Mouse (Mus musculus): ENCODE data around the gene Ulk3.

Ulk3 gene

DNA sequence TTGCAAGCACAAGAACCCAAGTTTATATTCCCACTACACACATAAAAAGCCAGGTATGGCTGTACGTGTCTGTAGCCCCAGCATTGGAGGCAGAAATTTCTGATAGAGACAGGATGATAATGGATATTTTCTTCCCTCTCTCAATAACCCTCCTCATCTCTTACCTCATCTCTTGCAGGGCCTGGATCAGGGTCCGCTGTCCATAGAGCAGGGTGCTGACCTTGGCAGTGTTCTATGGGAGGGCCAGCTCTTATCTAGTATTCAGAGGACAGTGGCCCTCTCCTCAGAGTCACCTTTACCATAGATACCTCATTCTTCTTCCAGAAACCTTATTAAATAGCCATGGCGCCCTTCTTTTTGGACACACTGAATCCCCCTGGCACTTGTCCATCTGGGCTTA is 20.6 kb downstream of the Ulk3 start:
- in situ Hi-C loops (cut with MboI; ENCODE audit: unreplicated experiment in 2 of 2), result no loop called here

DNA sequence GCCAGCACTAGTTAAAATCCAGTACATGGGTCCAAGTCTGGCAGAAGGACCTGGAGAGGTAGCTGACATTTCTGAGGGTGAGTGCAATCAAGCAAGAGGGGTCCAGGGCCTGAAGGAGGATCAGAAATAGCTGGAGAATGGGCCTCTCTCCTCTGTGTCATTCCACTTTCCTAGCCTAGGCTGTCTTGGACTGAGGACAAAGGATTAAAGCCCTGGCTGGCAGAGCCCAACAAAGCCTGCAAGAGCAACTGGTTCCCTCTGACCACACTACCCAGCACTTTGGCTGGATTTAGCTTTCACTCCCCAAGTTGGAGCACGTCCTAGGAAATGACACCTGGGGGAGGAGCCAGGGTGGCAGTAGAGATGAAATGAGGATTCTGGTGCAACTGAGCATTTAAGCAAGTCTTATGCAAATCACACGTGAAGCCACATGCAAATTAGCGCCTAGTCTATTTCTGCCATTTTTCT is 21.1 kb downstream of the Ulk3 start:
- in situ Hi-C loops (cut with MboI; ENCODE audit: unreplicated experiment in 2 of 2), result no loop called here

DNA sequence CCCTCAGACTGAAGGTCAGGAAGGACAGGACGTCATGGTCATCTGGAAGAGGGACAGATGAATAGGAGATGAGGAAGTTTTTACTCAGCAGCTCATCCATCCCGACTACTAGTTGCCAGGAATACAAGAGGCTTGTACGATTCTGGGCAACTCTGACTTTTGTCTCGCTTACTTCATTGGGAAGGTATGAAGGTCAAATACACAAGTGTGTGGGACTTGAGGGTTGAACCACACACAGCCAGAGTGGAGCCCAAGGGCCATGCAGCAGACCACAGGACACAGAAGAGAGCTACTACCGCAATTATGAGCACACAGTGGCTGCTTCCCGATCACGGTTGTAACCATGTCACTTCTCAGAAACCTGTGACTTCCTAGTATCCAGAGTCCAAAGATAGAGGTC is 23.3 kb downstream of the Ulk3 start:
- in situ Hi-C loops (cut with MboI; ENCODE audit: unreplicated experiment in 2 of 2), result no loop called here

DNA sequence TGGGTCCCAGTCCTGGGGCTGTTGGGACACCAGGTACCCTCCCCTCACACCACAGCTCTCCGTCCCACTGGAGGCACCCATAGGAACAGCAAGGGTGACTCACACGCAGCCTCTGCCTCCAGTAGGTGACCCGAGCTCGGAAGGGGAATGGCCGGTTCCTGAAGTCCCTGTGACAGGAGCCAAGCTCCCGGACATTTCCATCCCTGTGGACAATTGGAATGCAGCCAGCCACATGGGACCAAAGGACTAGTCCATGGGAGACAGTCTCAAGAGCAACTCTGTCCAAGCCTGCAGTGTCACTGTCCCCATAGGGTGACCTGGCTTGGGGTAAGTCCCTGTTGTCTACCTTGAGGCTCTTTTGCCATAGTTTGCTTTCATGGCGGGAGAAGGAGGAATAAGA is 24.7 kb downstream of the Ulk3 start:
- in situ Hi-C loops (cut with MboI; ENCODE audit: unreplicated experiment in 2 of 2), result no loop called here

DNA sequence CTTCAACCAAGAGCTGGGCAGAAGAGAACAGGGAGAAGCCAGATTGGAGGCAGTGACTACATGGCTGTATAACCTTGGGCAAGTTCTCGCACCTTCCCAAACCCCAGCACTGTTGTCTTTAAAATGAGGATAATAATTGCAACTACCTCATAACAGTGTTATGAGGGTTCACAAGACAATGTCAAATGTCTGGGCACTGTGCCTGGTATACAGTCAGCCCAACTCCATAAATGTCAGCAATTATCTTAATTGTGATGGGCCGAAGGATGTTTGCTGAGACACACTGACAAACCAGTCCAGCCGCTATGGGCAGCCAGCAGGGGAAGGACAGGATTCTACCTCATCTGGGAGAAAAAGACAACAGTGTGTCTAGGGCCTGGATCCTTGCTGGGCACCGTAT is 25.5 kb downstream of the Ulk3 start:
- in situ Hi-C loops (cut with MboI; ENCODE audit: unreplicated experiment in 2 of 2), result loop anchor here (5.0 kb wide), 1 partner anchor 38 kb away; the partner anchor contains the start of gene Csk (in 2 of the 2)

DNA sequence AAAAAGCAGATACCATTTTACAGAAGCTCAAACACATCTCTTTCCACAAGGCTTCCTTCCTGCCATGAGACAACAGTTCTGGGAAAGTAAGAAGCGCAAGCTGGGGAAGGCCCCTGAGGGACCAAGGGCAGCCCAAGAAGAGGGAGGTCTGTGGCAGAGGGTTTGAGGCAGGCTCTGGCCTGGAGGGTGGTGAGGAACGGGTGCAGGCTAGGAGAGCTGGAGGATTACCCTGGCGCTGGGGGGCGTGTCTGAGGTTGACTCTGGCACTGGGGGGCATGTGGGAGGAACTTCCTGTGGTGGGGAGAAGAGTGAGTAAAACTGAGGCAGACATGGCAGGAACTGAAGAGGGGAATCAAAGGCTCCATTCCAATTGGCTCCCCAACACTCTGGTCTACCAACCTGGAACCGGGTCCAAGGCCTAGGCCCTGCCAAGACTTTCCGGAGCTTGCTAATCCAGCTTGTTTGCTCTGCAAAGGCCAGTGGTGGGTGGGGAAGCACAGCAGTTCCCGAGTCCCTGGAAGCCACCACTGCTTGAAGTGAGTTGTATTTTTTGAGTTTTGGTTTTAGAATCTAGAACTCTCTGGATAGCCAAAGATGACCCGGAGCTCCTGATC is 28.4 kb downstream of the Ulk3 start:
- in situ Hi-C loops (cut with MboI; ENCODE audit: unreplicated experiment in 2 of 2), result loop anchor here (5.0 kb wide), 1 partner anchor 35 kb away; the partner anchor contains the start of gene Csk (in 2 of the 2)

DNA sequence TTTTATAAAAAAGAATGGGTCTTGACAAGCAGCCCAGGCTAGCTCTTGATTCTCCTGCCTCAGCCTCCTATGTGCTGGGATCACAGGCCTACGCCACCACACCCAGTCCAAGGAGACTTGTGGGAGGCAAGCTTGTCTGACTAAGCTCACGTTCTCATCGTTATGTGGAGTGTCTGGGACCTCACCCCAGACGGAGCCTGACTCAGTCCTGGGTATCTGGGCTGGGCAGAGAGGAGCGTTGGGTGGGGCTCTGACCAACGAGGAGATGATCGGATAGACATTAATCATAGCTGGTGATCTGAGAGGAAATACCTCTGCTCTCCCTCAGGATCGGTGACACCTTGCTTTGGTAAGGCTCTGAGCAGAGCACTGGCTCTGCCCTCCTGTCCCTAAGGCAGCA is 29.6 kb downstream of the Ulk3 start:
- in situ Hi-C loops (cut with MboI; ENCODE audit: unreplicated experiment in 2 of 2), result loop anchor here (5.0 kb wide), 1 partner anchor 33 kb away; the partner anchor contains the start of gene Csk (in 2 of the 2)

DNA sequence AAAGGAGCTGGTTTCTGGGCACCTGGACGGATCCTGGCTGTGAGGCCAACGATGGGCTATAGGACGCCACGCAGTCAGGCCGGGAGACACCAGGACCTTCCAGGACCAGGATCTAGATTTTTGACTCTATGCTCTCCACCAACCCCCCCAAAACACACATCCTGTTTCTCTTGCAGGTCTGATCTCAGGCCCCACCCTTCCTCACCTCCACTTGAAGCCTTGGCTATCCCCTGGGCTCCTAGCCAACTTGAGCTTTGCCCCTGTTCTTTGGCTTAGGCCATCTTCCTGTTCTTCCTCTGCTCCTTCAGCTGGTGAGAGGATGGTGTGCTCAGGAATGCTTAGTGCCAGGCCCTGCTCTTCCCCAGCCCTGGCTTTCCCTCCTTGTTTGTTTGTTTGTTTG is 31.4 kb downstream of the Ulk3 start, which contains the start of gene Lman1l:
TSS of gene Lman1l (minus strand) at position 101 of the 400 bp plus-strand sequence.
- in situ Hi-C loops (cut with MboI; ENCODE audit: unreplicated experiment in 2 of 2), result loop anchor here in 1 of 2 experiments (5.0 kb wide), 1 partner anchor 78 kb away; no protein-coding TSS in a partner anchor

DNA sequence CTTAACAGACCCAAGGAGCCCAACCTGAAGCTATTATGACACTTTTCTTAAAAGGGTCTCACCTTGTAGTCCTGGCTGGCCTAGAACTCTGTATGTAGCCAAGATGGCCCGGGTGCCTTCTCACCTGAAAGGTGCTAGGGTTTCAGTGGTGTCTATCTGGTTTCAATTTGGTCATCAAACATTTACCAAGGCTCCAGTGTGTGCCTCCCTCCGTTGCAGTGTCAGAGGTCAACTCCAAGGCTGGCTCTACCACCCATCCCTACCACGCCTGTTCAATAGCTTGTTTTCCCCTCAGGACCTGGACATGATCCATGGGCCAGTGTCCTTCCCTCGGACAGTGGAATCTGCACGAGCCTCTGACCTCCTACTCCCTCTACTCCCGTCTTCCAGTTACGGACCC is 35.0 kb downstream of the Ulk3 start:
- in situ Hi-C loops (cut with MboI; ENCODE audit: unreplicated experiment in 2 of 2), result loop anchor here in 1 of 2 experiments (5.0 kb wide), 1 partner anchor 82 kb away; no protein-coding TSS in a partner anchor

DNA sequence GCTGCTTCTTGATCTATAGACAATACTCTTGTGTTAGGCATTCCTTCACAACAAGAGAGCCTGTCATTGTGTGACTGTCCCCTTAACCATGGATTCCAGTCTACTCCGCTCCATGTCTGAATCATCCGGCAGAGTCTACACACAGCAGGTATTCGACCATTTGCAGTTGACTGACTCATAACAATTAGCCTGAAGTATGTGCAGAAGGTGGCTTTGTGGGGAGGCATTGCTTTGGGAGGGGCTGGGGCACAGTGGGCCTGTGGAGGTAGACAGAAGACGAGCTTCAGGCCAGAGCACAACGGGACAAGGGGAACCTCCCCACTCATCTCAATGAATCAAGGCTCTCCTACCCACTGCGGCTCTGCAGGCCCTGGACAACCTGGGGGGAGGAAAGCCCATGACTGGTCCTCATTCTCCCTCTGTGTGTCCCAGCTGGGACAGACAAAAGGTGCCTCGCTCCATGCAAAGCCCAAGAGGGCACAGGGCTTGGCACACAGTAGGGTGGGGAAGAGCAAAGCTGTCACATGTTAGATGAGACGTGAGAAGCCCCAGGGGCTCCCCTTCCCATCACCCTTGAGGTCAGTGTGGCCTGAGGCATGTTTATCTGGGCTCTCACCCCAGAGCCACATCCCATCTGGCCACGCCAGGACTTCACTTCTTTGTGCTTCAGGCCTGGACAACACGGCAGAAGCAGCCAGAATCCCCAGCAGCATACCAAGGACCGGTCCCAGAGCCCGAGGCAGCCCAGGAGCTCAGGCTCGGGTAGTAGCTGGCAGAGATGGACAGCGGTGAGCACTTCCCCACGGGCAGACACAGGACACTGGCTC is 36.6 kb downstream of the Ulk3 start:
- in situ Hi-C loops (cut with MboI; ENCODE audit: unreplicated experiment in 2 of 2), result no loop called here

DNA sequence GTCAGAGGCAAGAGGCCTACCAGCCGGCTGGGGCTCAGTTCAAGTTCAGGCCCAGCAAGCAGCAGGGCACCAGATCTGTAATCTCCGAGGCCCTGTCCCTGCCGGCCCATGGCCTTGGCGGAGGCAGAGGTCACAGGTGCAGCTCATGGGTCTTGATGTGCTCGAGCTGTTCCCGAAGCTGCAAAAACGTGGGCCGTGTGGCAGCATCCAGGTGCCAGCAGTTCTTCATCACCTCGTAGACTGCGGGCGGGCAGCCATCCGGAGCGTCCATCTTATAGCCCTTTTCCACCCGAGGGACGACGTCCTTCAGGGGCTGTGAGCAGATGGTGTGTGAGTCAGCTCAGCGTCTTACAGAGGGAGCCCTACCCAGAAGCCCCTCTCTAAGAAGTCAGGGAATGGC is 37.9 kb downstream of the Ulk3 start:
- in situ Hi-C loops (cut with MboI; ENCODE audit: unreplicated experiment in 2 of 2), result no loop called here

DNA sequence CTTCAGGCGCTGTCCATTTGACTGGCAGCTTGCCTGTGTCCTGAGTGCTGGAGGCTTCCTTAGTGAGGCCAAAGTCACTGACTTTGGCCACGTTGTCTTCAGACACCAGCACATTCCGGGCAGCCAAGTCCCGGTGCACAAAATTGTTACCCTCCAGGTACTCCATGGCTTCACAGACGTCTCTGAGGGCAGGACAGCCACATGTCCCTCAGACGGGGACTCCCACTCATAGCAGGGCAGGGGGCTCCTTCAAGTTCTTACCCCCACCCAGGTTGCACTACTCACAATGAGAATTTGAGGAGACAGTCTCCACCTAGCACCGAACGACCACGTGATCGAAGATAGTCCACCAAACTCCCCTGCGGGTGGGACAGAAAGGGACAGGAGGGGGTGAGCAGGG is 38.6 kb downstream of the Ulk3 start:
- in situ Hi-C loops (cut with MboI; ENCODE audit: unreplicated experiment in 2 of 2), result no loop called here

DNA sequence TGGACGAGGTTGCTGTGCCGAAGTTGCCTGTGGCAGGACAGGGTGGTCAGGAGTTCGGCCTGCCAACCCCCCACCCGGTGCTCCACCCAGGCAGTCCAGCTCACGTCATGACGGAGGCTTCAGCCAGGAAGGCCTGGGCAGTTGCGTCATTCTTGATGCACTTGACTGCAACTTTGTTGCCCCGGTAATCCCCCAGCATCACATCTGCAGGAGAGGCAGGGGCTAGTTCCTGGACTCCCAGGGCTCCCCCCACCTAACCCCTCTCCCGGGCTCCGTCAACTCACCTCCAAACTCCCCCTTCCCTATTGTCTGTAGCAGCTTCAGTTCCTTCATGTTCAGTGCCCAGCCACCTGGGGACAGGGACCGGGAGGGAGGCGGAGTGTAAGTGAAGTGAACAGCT is 39.5 kb downstream of the Ulk3 start:
- in situ Hi-C loops (cut with MboI; ENCODE audit: unreplicated experiment in 2 of 2), result no loop called here

DNA sequence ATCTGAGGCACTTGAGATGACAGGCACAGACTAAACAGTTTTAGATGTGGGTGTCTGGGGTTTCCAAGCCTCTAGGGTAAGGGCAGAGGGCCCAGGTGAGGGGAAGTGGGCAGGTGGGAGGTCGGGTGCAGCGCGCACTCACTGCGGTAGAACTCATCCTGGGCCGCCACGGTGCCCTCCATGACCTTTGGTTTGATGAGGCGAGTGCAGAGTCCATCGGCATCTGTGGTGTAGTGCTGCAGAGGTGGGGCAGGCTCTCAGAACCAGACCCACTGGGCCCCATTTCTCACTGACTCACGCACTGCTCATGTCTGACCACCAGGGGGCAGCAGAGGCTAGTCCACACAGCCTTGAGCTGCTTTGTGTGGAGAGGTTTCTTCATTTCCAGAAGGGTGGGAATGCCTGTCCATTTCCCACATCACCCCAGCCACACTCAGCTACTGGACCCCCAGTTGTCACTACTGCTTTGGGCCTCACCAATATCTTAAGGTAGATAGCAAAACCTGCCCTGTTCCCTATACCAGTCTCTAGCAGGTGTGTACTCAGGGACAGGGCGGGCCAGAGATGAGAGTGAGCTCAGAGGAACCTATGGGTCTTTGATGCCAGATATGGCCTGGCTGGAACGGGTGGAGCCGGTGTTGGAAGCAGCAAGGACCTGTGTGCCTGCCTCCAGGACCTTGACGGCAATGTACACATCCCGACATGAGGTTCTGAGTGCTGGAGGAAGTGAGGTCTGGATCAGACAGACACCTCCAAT is 40.0 kb downstream of the Ulk3 start:
- in situ Hi-C loops (cut with MboI; ENCODE audit: unreplicated experiment in 2 of 2), result no loop called here

DNA sequence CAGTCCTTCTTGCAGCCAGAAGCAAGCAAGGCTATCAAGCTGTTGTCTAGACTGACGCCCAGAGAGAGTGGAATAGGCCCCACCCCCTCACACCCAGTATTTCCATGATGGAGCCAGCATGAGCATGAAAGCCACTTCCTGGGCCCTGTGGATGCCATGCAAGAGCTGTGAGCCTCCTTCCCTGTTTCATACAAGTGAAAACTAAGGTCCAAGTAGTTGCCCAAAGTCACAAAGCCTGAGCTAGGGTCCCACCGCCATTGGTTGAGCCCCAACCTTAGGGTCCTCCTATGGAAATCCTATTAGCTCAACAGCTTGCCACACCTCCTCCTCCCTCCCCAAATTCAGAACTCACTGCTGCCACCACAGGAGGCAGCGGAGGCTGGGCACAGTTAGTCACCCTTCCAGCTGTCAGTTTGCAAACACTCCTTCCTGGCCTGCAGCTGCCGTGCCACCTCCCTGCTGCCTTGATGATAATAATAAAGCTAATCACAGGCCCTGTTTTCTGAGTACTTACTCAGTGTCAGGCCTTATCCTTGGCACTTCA is 44.3 kb downstream of the Ulk3 start:
- in situ Hi-C loops (cut with MboI; ENCODE audit: unreplicated experiment in 2 of 2), result no loop called here

DNA sequence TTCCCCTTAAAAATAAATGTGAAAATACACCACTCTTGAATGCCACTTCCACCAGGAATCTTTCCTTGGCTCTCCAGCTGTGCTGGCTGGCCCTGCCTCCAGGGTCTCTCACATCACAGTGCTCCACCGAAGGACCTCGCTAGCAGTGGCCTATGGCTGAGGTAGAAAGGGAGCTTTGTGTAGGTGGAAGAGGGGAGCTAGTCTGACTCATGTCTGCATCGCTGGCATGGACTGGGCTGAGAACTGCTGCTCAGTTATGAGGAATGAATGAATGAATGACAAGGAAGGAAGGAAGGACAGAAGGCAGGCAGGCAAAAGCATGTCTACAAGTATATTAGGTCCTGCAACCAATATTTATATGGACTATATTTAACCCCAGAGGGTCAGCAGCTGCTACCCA is 48.0 kb downstream of the Ulk3 start:
- in situ Hi-C loops (cut with MboI; ENCODE audit: unreplicated experiment in 2 of 2), result no loop called here

DNA sequence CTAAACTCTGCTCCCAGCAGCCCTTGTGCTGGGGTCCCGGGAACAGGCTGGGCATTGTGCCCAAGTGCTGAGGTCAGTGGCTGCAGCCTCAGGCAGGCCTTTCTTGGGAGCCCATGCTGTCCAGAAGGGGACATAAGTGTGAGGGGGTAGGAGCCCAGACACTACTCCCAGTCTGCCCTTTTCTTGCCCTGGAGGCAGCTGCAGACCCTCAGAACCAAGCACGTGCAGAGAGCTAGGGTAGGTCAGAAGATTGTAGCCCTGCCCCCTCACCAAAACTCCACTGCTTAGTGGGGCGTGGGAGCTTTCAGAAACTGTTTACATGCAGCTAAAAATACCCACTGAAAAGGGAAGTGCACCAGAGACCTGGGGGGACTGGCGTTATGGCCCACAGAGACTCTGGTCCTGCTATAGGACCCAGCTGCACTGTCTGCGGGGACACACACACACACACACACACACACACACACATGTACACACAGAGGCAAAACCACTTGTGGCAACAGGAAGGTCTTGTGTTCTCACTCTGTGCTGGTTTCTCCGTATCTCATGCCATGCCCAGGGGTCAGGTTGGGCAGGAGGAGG is 48.6 kb downstream of the Ulk3 start:
- in situ Hi-C loops (cut with MboI; ENCODE audit: unreplicated experiment in 2 of 2), result no loop called here

DNA sequence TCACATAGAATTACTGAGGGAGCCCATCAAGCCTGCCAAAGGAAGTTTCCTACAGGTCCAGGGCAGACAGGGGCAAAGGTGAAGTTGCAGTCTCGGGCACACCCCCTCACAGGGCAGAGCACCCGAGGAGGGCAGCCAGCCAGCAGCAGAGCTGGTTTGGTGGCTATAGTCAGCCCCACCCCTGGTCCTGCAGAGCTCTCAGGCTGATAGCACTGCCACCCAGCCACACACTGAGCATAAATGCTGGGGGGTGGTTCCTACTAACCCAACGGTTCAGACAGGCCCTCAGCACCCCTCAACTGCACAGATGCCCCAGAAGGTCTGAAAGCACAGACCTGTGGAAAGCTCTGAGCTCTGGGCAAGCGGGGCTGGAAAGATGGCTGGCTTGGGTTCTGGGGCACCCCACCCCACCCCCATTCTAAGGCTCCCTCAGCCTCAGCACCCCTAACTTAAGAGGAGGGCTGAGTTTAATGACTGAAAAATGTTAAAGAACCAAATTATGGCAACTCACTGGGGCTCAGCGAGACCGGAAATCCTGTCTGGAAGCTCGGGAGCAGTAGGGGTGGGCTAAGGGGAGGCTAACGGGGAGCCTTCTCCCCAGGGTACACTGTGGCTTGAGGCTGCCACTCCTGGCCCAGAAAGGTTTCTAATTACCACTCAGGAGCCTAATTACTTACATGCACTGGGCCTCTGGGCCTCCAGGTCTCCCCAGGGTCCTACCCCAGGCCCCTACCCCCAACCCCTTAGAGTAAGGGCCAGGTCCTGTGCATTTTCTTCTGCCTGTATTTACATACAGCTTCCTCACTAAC is 49.6 kb downstream of the Ulk3 start:
- in situ Hi-C loops (cut with MboI; ENCODE audit: unreplicated experiment in 2 of 2), result no loop called here

DNA sequence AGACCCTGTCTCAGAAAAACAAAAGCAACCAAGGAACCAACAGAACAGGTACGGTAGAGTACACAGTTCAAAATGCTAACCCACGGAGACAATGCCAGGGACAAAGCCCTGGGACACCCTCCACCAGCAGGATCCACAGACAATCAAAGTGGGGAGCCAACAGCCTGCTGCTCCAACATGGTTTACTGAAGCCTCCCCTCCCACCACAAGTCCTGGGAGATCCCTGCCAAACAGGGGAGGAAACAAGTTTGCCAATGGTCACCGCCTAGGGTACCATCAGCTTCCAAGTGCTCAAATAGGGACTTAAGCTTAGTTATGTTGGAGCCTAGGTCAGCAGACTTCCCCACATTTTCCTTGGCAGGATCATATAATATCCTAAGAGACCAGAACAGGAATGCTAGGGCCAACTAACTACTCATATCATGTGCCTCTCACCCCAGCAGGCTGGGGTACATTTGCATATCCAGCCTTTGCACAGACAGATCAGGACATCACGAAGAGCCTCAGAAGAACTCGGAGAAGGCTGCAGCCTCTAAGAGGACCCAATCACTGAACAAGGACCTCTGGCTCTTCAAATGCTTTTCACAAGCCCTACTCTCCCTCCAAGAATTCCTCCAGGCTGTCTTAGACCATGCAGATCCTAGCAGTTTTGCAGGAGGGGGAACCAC is 50.5 kb downstream of the Ulk3 start:
- in situ Hi-C loops (cut with MboI; ENCODE audit: unreplicated experiment in 2 of 2), result loop anchor here in 1 of 2 experiments (10.0 kb wide), 3 partner anchors 295 to 625 kb away; no protein-coding TSS in a partner anchor

All from v-Abl transformed pro-B cells (cell line).